Mouse (Mus musculus) embryonic facial prominence, embryonic 15.5 days (tissue): ENCODE results near the gene Gimap9. TPM values are rescaled to one million over a fixed set of nuclear protein-coding genes. Genes with fewer than 3 reads are reported as not detected.

Experiments
- ATAC-seq: fragments of 200-750 bp; cut with Nextera tagmentation; 2 replicates; pipeline ENCODE4 v1.8.0; 2017; ENCODE audit warnings: low read depth, moderate TSS enrichment; ENCODE audit not compliant: insufficient number of reproducible peaks, low FRiP score, low TSS enrichment
- H3K27ac ChIP-seq: fragments of 300-500 bp; sonication (generic); replicated peaks from 2 replicates; pipeline ENCODE4 v1.5.1; 2015; ENCODE audit warnings: mild to moderate bottlenecking, inconsistent platforms
- H3K27me3 ChIP-seq: fragments of 300-500 bp; sonication (generic); 2 replicates; pipeline ENCODE4 v1.6.1; 2015; ENCODE audit warnings: inconsistent platforms
- H3K36me3 ChIP-seq: fragments of 300-500 bp; sonication (generic); 2 replicates; pipeline ENCODE4 v1.6.1; 2015; ENCODE audit warnings: mild to moderate bottlenecking, inconsistent platforms
- H3K4me1 ChIP-seq: fragments of 300-500 bp; sonication (generic); 2 replicates; pipeline ENCODE4 v1.6.1; 2015; ENCODE audit warnings: inconsistent platforms
- H3K4me2 ChIP-seq: fragments of 300-500 bp; sonication (generic); replicated peaks from 2 replicates; pipeline ENCODE4 v1.6.1; 2015; ENCODE audit warnings: mild to moderate bottlenecking, inconsistent platforms
- H3K4me3 ChIP-seq: fragments of 300-500 bp; sonication (generic); replicated peaks from 2 replicates; pipeline ENCODE4 v1.5.1; 2015; ENCODE audit warnings: mild to moderate bottlenecking, inconsistent platforms
- H3K9ac ChIP-seq: fragments of 300-500 bp; sonication (generic); 2 replicates; pipeline ENCODE4 v1.6.1; 2015; ENCODE audit warnings: inconsistent platforms
- H3K9me3 ChIP-seq: fragments of 300-500 bp; sonication (generic); replicated peaks from 2 replicates; pipeline ENCODE4 v1.6.1; 2016; ENCODE audit warnings: inconsistent platforms
- WGBS: fragments of 180-500 bp; shearing (Covaris S2); methylation state at CpG from one replicate; pipeline ENCODE4 v1.1.7; 2015; 5-methylcytosine and 5-hydroxymethylcytosine counted together
- polyA plus RNA-seq: library from polyadenylated mRNA; unstranded; fragments of >200 nt; fragmentation: Nextera tagmentation; extraction: Ambion mirVana; gene quantifications from 2 replicates; pipeline ENCODE4 v1.2.1, GENCODE M21; 2015

The Gimap9 gene
- polyA plus RNA-seq, 1 experiment from 2014 or later: 10.6 TPM

GRCm38 (mm10) chr6:48665471-48665870 lies 10.5 kb upstream of the Gimap9 start:
- Histone ChIP-seq H3K36me3 (no peaks in the 10 kb centered on the region), H3K9ac (no peak overlapping the region), H3K4me3 (no peak overlapping the region), H3K27ac (no peak overlapping the region), H3K9me3 (no peaks in the 10 kb centered on the region), H3K4me2 (no peak overlapping the region), H3K27me3 (no peaks in the 10 kb centered on the region), H3K4me1 (no peaks in the 10 kb centered on the region)
- WGBS: 92% methylated on average over 9 of the region's 9 CpGs
- no peak for ATAC-seq

GRCm38 (mm10) chr6:48666159-48666586 lies 9.8 kb upstream of the Gimap9 start:
- no peaks in the 10 kb centered on the region for H3K4me1 ChIP-seq
- 51% methylated on average over 7 of the region's 7 CpGs for WGBS
- H3K9ac ChIP-seq: no peak overlapping the region
- no peak overlapping the region for H3K4me3 ChIP-seq
- H3K27ac ChIP-seq: no peak overlapping the region
- H3K36me3 ChIP-seq: no peaks in the 10 kb centered on the region
- no peak for ATAC-seq
- H3K27me3 ChIP-seq: no peaks in the 10 kb centered on the region
- H3K4me2 ChIP-seq: no peak overlapping the region
- H3K9me3 ChIP-seq: no peaks in the 10 kb centered on the region

- no peak overlapping the region for H3K4me3 ChIP-seq
- H3K36me3 ChIP-seq: no peaks in the 10 kb centered on the region
- no peaks in the 10 kb centered on the region for H3K27me3 ChIP-seq
- H3K27ac ChIP-seq: no peak overlapping the region
- H3K9me3 ChIP-seq: no peaks in the 10 kb centered on the region
- H3K4me1 ChIP-seq: no peaks in the 10 kb centered on the region
- H3K9ac ChIP-seq: no peak overlapping the region
- ATAC-seq: no peak
- no peak overlapping the region for H3K4me2 ChIP-seq
Measured at GRCm38 (mm10) chr6:48668022-48668421, 7.9 kb upstream of the Gimap9 start.

GRCm38 (mm10) chr6:48669446-48669969 lies 6.4 kb upstream of the Gimap9 start:
- no peak for ATAC-seq

DNA sequence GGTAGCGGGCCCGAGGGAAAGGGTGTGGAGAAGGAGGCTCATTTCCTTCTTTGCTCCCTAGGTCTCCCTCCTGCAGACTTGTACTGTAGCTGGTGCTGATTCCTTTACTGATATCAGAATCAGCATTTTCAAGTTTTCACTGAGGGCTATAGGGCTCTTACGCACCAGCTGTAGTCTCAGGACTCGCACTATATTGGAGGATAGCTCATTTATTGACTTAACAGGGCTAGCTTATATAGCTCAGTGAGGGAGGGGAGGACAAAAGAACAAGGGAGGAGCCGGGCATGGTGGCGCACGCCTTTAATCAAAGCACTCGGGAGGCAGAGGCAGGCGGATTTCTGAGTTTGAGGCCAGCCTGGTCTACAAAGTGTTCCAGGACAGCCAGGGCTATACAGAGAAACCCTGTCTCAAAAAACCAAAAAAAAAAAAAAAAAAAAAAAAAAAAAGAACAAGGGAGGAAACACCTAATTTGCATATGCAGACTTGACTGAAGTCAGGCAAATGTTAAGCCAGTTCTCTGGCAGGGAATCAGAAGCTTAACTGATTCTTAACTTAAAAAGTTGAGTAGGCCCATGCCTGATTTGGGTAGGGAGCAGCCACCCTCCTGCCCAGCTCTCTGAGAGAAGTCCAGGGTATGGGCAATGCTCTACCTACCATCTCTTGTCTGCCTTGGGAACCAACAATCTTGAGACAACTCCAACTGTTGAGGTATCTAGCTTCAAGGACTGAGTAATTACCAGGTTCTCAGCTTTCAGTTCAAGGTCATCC lies 1.5 kb upstream of the Gimap9 start:
- no peaks in the 10 kb centered on the region for H3K27me3 ChIP-seq

More at GRCm38 (mm10) chr6:48669446-48669969, 6.4 kb upstream of the Gimap9 start:
- Histone ChIP-seq H3K4me1 (no peaks in the 10 kb centered on the region), H3K4me3 (no peak overlapping the region), H3K9me3 (no peaks in the 10 kb centered on the region), H3K27me3 (no peaks in the 10 kb centered on the region), H3K27ac (no peak overlapping the region), H3K4me2 (no peak overlapping the region), H3K36me3 (no peaks in the 10 kb centered on the region), H3K9ac (no peak overlapping the region)
- WGBS: 62% methylated on average over 2 of the region's 2 CpGs

GRCm38 (mm10) chr6:48675400-48675930 lies 464 bp upstream of the Gimap9 start:
- Histone ChIP-seq H3K9me3 (no peaks in the 10 kb centered on the region), H3K36me3 (no peaks in the 10 kb centered on the region), H3K27me3 (no peaks in the 10 kb centered on the region), H3K9ac (no peak overlapping the region), H3K27ac (peak overlapping the region; percentile 28; the same call in 1 of the 2 replicates), H3K4me1 (no peaks in the 10 kb centered on the region), H3K4me2 (peak overlapping the region; percentile 49), H3K4me3 (peak overlapping the region; percentile 37)
- 30% methylated on average over 10 of the region's 10 CpGs for WGBS
- no peak for ATAC-seq

More for the DNA sequence above, 1.5 kb upstream of the Gimap9 start:
- no peaks in the 10 kb centered on the region for H3K4me1 ChIP-seq
- 92% methylated on average over 9 of the region's 9 CpGs for WGBS
- H3K4me2 ChIP-seq: no peak overlapping the region
- no peak overlapping the region for H3K9ac ChIP-seq
- no peaks in the 10 kb centered on the region for H3K9me3 ChIP-seq
- H3K27ac ChIP-seq: no peak overlapping the region
- H3K36me3 ChIP-seq: no peaks in the 10 kb centered on the region
- ATAC-seq: no peak
- no peak overlapping the region for H3K4me3 ChIP-seq

DNA sequence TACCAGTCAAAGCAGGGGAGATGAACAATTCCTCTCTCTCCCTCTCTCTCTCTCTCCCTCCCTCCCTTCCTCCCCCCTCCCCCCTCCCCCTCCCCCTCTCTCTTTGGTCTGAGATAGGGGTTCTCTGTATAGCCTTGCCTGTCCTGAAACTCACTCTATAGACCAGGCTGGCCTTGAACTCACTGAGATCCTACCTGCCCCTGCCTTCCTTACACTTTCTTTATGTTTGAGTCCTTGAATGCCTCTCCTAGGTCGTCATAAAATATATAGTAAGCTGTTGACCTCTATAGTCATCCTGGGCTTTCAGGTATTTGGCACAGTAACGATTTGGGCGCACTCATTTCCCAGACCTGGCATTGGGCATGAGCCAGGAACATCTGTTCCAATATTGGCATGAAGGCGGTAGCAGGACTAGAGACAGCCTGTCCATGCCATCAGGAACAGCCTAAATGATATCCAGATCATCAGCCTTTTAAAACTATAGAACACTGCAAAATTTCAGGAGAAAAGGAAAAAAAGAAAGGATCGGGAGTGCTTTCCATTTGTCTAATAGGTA lies 1.0 kb downstream of the Gimap9 start:
- Histone ChIP-seq H3K9ac (no peak overlapping the region), H3K4me2 (peak overlapping the region; percentile 49; the same call in 1 of the 2 replicates), H3K4me1 (no peaks in the 10 kb centered on the region), H3K27ac (no peak overlapping the region), H3K36me3 (no peaks in the 10 kb centered on the region), H3K27me3 (no peaks in the 10 kb centered on the region), H3K9me3 (no peaks in the 10 kb centered on the region), H3K4me3 (no peak overlapping the region; the same call in 1 of the 2 replicates)
- no peak for ATAC-seq
- 84% methylated on average over 5 of the region's 5 CpGs for WGBS

DNA sequence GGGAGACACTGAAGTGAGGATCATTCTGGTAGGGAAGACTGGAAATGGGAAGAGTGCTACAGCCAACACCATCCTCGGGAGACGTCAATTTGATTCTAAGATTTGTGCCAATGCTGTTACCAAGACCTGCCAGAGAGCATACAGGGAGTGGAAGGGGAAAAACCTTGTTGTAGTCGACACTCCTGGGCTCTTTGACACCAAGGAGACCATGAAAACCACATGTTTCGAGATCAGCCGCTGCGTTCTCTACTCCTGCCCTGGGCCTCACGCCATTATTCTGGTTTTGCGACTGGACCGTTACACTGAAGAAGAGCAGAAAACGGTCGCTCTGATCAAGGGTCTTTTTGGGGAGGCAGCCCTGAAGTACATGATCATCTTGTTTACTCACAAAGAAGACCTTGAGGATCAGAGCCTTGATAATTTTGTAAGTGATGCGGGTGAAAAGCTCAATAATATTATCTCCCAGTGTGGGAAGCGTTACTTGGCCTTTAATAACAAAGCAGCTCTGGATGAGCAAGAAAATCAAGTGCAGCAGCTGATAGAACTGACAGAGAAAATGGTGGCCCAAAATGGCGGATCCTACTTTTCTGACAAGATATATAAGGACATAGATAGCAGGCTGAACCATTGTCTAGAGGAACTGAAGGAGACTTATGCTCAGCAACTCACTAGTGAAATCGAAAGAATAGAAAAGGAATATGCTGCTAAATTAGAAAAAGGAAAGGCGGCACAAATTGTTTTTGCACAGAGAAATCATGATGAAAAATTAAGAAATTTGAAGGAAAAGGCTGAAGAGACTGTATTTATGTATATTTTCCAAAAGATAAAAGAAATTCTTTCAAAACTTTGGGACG lies 1.8 kb downstream of the Gimap9 start:
- no peaks in the 10 kb centered on the region for H3K4me1 ChIP-seq
- no peaks in the 10 kb centered on the region for H3K27me3 ChIP-seq
- no peaks in the 10 kb centered on the region for H3K36me3 ChIP-seq
- ATAC-seq: no peak
- H3K9ac ChIP-seq: no peak overlapping the region
- no peak overlapping the region for H3K27ac ChIP-seq
- no peaks in the 10 kb centered on the region for H3K9me3 ChIP-seq
- H3K4me3 ChIP-seq: no peak overlapping the region
- H3K4me2 ChIP-seq: no peak overlapping the region
- 92% methylated on average over 17 of the region's 17 CpGs for WGBS

- Histone ChIP-seq H3K9me3 (no peaks in the 10 kb centered on the region), H3K4me2 (no peak overlapping the region), H3K9ac (no peak overlapping the region), H3K4me1 (no peaks in the 10 kb centered on the region), H3K27ac (no peak overlapping the region), H3K36me3 (no peaks in the 10 kb centered on the region), H3K4me3 (no peak overlapping the region), H3K27me3 (no peaks in the 10 kb centered on the region)
- ATAC-seq: no peak
- 72% methylated on average over 4 of the region's 4 CpGs for WGBS
Measured at GRCm38 (mm10) chr6:48678391-48678790, 2.5 kb downstream of the Gimap9 start.

GRCm38 (mm10) chr6:48679701-48680100 lies 3.8 kb downstream of the Gimap9 start:
- 74% methylated on average over 6 of the region's 6 CpGs for WGBS
- no peak for ATAC-seq
- no peaks in the 10 kb centered on the region for H3K36me3 ChIP-seq
- no peaks in the 10 kb centered on the region for H3K27me3 ChIP-seq
- no peak overlapping the region for H3K9ac ChIP-seq
- no peaks in the 10 kb centered on the region for H3K4me1 ChIP-seq
- H3K4me2 ChIP-seq: no peak overlapping the region
- no peaks in the 10 kb centered on the region for H3K9me3 ChIP-seq
- no peak overlapping the region for H3K4me3 ChIP-seq
- no peak overlapping the region for H3K27ac ChIP-seq

DNA sequence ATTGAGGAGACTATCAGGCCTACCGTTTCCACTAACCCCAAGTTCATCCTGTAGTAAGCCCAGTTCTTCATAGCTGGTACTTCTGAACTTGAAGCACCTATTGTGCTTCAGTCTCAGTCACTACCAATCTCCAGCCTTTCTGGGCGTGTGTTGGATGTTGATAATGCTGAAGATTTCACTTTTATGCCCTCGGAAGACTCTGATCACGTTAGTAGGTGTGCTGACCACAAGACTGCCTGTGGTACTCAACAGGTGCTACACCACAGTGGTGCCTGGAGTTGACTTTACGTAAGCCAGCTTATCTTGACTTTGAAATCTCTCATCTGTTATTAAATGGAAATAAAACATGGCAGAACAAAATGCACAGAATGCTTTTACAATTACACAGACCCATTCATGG lies 4.5 kb downstream of the Gimap9 start:
- H3K27ac ChIP-seq: no peak overlapping the region
- H3K9me3 ChIP-seq: no peaks in the 10 kb centered on the region
- H3K27me3 ChIP-seq: no peaks in the 10 kb centered on the region
- WGBS: 70% methylated on average over 5 of the region's 5 CpGs
- no peaks in the 10 kb centered on the region for H3K36me3 ChIP-seq
- no peak overlapping the region for H3K9ac ChIP-seq
- ATAC-seq: no peak
- H3K4me1 ChIP-seq: no peaks in the 10 kb centered on the region
- H3K4me2 ChIP-seq: no peak overlapping the region
- H3K4me3 ChIP-seq: no peak overlapping the region
